Mouse (Mus musculus): Measurements from ENCODE around the gene Gpr152. TPM values are rescaled to one million over a fixed set of nuclear protein-coding genes. Genes with fewer than 3 reads are reported as not detected.

The Gpr152 gene
- polyA plus RNA-seq, 1 experiment: 0.06 TPM

GRCm38 (mm10) chr19:4137913-4138312, 1.7 kb upstream of the Gpr152 start:
- no peak for TF ChIP-seq POLR2A (IDR thresholded peaks at IDR 0.05; ENCODE audit: low read depth, low read length)
- TF ChIP-seq CTCF (IDR thresholded peaks at IDR 0.05; ENCODE audit: extremely low read depth, insufficient read length, insufficient replicate concordance, low read depth, low read length): no peak
- no peak overlapping the region for H3K4me3 ChIP-seq (ENCODE audit: low read depth, low read length)
- H3K27ac ChIP-seq (ENCODE audit: insufficient read depth, low read depth, low read length): no peak overlapping the region
- 63% methylated on average over 5 of the region's 5 CpGs for WGBS
- no peaks in the 10 kb centered on the region; the same call in 1 of the 2 replicates for H3K4me1 ChIP-seq (ENCODE audit: control insufficient read depth, insufficient read depth, insufficient read length, low read length)
- H3K36me3 ChIP-seq (ENCODE audit: control insufficient read depth, insufficient read depth, low read length): peaks cover 2% of the 10 kb centered on the region; the same call in 1 of the 2 replicates
- H3K27me3 ChIP-seq (ENCODE audit: control insufficient read depth, insufficient read depth, low read length): no peaks in the 10 kb centered on the region

- no peak overlapping the region for H3K27ac ChIP-seq (ENCODE audit: insufficient read depth, low read depth, low read length)
Measured at GRCm38 (mm10) chr19:4140147-4140546, 560 bp downstream of the Gpr152 start.

GRCm38 (mm10) chr19:4142416-4143173, 3.0 kb downstream of the Gpr152 start:
- Histone ChIP-seq H3K36me3 (ENCODE audit: control insufficient read depth, insufficient read depth, low read length) (no peaks in the 10 kb centered on the region), H3K4me3 (ENCODE audit: low read depth, low read length) (no peak overlapping the region), H3K27me3 (ENCODE audit: control insufficient read depth, insufficient read depth, low read length) (no peaks in the 10 kb centered on the region), H3K27ac (ENCODE audit: insufficient read depth, low read depth, low read length) (no peak overlapping the region), H3K4me1 (ENCODE audit: control insufficient read depth, insufficient read depth, insufficient read length, low read length) (no peaks in the 10 kb centered on the region; the same call in 1 of the 2 replicates)
- TF ChIP-seq CTCF (IDR thresholded peaks at IDR 0.05; ENCODE audit: extremely low read depth, insufficient read length, insufficient replicate concordance, low read depth, low read length): no peak
- TF ChIP-seq POLR2A (IDR thresholded peaks at IDR 0.05; ENCODE audit: low read depth, low read length): no peak
- 85% methylated on average over 18 of the region's 18 CpGs for WGBS

More at GRCm38 (mm10) chr19:4140147-4140546, 560 bp downstream of the Gpr152 start:
- Histone ChIP-seq H3K36me3 (ENCODE audit: control insufficient read depth, insufficient read depth, low read length) (no peaks in the 10 kb centered on the region), H3K4me1 (ENCODE audit: control insufficient read depth, insufficient read depth, insufficient read length, low read length) (no peaks in the 10 kb centered on the region; the same call in 1 of the 2 replicates), H3K27me3 (ENCODE audit: control insufficient read depth, insufficient read depth, low read length) (no peaks in the 10 kb centered on the region), H3K4me3 (ENCODE audit: low read depth, low read length) (no peak overlapping the region)
- TF ChIP-seq CTCF (IDR thresholded peaks at IDR 0.05; ENCODE audit: extremely low read depth, insufficient read length, insufficient replicate concordance, low read depth, low read length): no peak
- WGBS: 80% methylated on average over 6 of the region's 6 CpGs

GRCm38 (mm10) chr19:4143759-4144268, 4.2 kb downstream of the Gpr152 start, which contains the start of gene Cabp4:
Gene Cabp4, minus strand, starts transcription at chr19:4144033.
- Histone ChIP-seq H3K27ac (ENCODE audit: insufficient read depth, low read depth, low read length) (peak within 1 kb of the TSS; percentile 1; the same call in 1 of the 2 replicates), H3K4me3 (ENCODE audit: low read depth, low read length) (0 out of 2 replicates have a peak within 1 kb of the TSS, but pooled peaks have one; percentile 4), H3K27me3 (ENCODE audit: control insufficient read depth, insufficient read depth, low read length) (no peaks in the 10 kb centered on the region), H3K4me1 (ENCODE audit: control insufficient read depth, insufficient read depth, insufficient read length, low read length) (no peaks in the 10 kb centered on the region; the same call in 1 of the 2 replicates), H3K36me3 (ENCODE audit: control insufficient read depth, insufficient read depth, low read length) (no peaks in the 10 kb centered on the region)
- WGBS: 80% methylated on average over 7 of the region's 7 CpGs
- TF ChIP-seq POLR2A (IDR thresholded peaks at IDR 0.05; ENCODE audit: low read depth, low read length): no peak
- no peak for TF ChIP-seq CTCF (IDR thresholded peaks at IDR 0.05; ENCODE audit: extremely low read depth, insufficient read length, insufficient replicate concordance, low read depth, low read length)

GRCm38 (mm10) chr19:4144550-4145498, 5.2 kb downstream of the Gpr152 start:
- no peak overlapping the region for H3K4me3 ChIP-seq (ENCODE audit: low read depth, low read length)
- WGBS: 73% methylated on average over 16 of the region's 16 CpGs
- TF ChIP-seq POLR2A (IDR thresholded peaks at IDR 0.05; ENCODE audit: low read depth, low read length): no peak
- no peak for TF ChIP-seq CTCF (IDR thresholded peaks at IDR 0.05; ENCODE audit: extremely low read depth, insufficient read length, insufficient replicate concordance, low read depth, low read length)
- peak overlapping the region; percentile 1; the same call in 1 of the 2 replicates for H3K27ac ChIP-seq (ENCODE audit: insufficient read depth, low read depth, low read length)
- H3K4me1 ChIP-seq (ENCODE audit: control insufficient read depth, insufficient read depth, insufficient read length, low read length): peaks cover 5% of the 10 kb centered on the region
- H3K27me3 ChIP-seq (ENCODE audit: control insufficient read depth, insufficient read depth, low read length): no peaks in the 10 kb centered on the region
- H3K36me3 ChIP-seq (ENCODE audit: control insufficient read depth, insufficient read depth, low read length): peaks cover under 1% of the 10 kb centered on the region

GRCm38 (mm10) chr19:4145936-4146335, 6.3 kb downstream of the Gpr152 start:
- 94% methylated on average over 5 of the region's 5 CpGs for WGBS
- no peak overlapping the region for H3K4me3 ChIP-seq (ENCODE audit: low read depth, low read length)
- no peak overlapping the region for H3K27ac ChIP-seq (ENCODE audit: insufficient read depth, low read depth, low read length)
- peaks cover 12% of the 10 kb centered on the region for H3K36me3 ChIP-seq (ENCODE audit: control insufficient read depth, insufficient read depth, low read length)
- TF ChIP-seq CTCF (IDR thresholded peaks at IDR 0.05; ENCODE audit: extremely low read depth, insufficient read length, insufficient replicate concordance, low read depth, low read length) (no peak), POLR2A (IDR thresholded peaks at IDR 0.05; ENCODE audit: low read depth, low read length) (no peak)
- H3K27me3 ChIP-seq (ENCODE audit: control insufficient read depth, insufficient read depth, low read length): no peaks in the 10 kb centered on the region
- H3K4me1 ChIP-seq (ENCODE audit: control insufficient read depth, insufficient read depth, insufficient read length, low read length): peaks cover 12% of the 10 kb centered on the region

Data from small intestine, adult 2 months (tissue).